ENCODE assay signal across 21 mouse cellular contexts in genomic region chr6:32971926-32972325, GRCm38 (mm10).
DNase-seq lines count a peak whose midpoint lies in the region; TF ChIP-seq lines count a peak whose summit lies in the region.
"Had no signal": no experiment of that assay in that cellular context is flagged by ENCODE, and none has a peak within 500 bp of the region (broad histone marks: within the 10 kb centered on the region; RNA-seq: fewer than 3 reads in every experiment).

No protein-coding gene starts in this region.

- no peak for TF ChIP-seq CTCF in MEL (IDR thresholded peaks at IDR 0.05 in 2 of 3, conservative IDR thresholded peaks at IDR 0.05 in 1 of 3; ENCODE audit: control insufficient read depth in 1 of 3, insufficient read depth in 1 of 3, low read depth in 2 of 3, low read length in 3 of 3, poor library complexity in 1 of 3, severe bottlenecking in 1 of 3)

- H3K36me3 ChIP-seq in MEL (ENCODE audit: control insufficient read depth in 1 of 2, insufficient read depth in 2 of 2, low read length in 2 of 2) (peaks cover 2 to 27% of the 10 kb centered on the region in 2 experiments; a peak in 3 of 4 replicates), myocyte (ENCODE audit: control insufficient read depth, insufficient read depth) (no peaks in the 10 kb centered on the region)
- H3K36me3 ChIP-seq in hindbrain, embryonic 10.5 days = peaks cover 4% of the 10 kb centered on the region; the same call in 1 of the 2 replicates

- H3ac ChIP-seq in myocyte (ENCODE audit: control insufficient read depth, insufficient read length) = no peak overlapping the region

- no peak overlapping the region for H3K4me2 ChIP-seq in myocyte (ENCODE audit: low read depth)

- H3K27me3 ChIP-seq in MEL (ENCODE audit: control insufficient read depth in 1 of 2, insufficient read depth in 2 of 2, low read length in 2 of 2) (no peaks in the 10 kb centered on the region), myocyte (ENCODE audit: control insufficient read depth, insufficient read depth, insufficient read length) (no peaks in the 10 kb centered on the region)
- H3K27me3 ChIP-seq in hindbrain, embryonic 10.5 days (ENCODE audit: insufficient read depth, poor library complexity, severe bottlenecking) = no peaks in the 10 kb centered on the region
- H3K27me3 ChIP-seq: CH12.LX, Patski had no signal

- peaks cover 12 to 17% of the 10 kb centered on the region in 2 experiments for H3K4me1 ChIP-seq in MEL (ENCODE audit: control insufficient read depth in 1 of 2, insufficient read depth in 2 of 2, low read length in 2 of 2)
- H3K4me1 ChIP-seq in hindbrain, embryonic 10.5 days (replicated peaks) = no peaks in the 10 kb centered on the region

- no peaks in the 10 kb centered on the region for H3K9me3 ChIP-seq in MEL (replicated peaks; ENCODE audit: insufficient read depth, low read length)
- H3K9me3 ChIP-seq in hindbrain, embryonic 10.5 days = no peaks in the 10 kb centered on the region
- H3K9me3 ChIP-seq: G1E had no signal

- no peak overlapping the region for H3K9ac ChIP-seq in MEL (ENCODE audit: control insufficient read depth, low read depth, low read length, poor library complexity, severe bottlenecking)

- DNase-seq in MEL (ENCODE audit: low read depth, low spot score) (peak; percentile 57), MEL-GATA-1-ER (ENCODE audit: extremely low read depth, low read depth) (peak; percentile 49)
- no peak for DNase-seq in hindbrain, embryonic 10.5 days (ENCODE audit: low spot score)
- no peak for DNase-seq in urinary bladder, postnatal 4 days (ENCODE audit: low spot score in 2 of 2)
- DNase-seq in heart, adult 8-10 months (ENCODE audit: low spot score) = no peak
- DNase-seq: adrenal gland, adult 2 months; adrenal gland, adult 8-10 months; adrenal gland, postnatal 10 days; adrenal gland, postnatal 14 days; adrenal gland, postnatal 25 days; adrenal gland, postnatal 36 days; B cell, adult 2 months; cerebellum, adult 11 months; cerebellum, adult 11-12 months; cerebellum, adult 18-20 months; cerebellum, adult 2 months; cerebellum, adult 8-10 months had no signal

- H3K27ac ChIP-seq in MEL (ENCODE audit: control insufficient read depth, low read depth, low read length) = no peak overlapping the region
- no peak overlapping the region for H3K27ac ChIP-seq in hindbrain, embryonic 10.5 days

- TF ChIP-seq RAD21 in MEL (IDR thresholded peaks at IDR 0.05; ENCODE audit: low read depth, low read length) = no peak

- H3K79me2 ChIP-seq in MEL (ENCODE audit: control insufficient read depth, insufficient read depth, low read length, poor library complexity) (peaks cover 7% of the 10 kb centered on the region), myocyte (ENCODE audit: control insufficient read depth, insufficient read depth) (peaks cover 32% of the 10 kb centered on the region)

- no peak overlapping the region for H3K4me3 ChIP-seq in MEL (ENCODE audit: control insufficient read depth in 1 of 2, insufficient read depth in 1 of 2, low read depth in 2 of 2, low read length in 2 of 2)
- no peak overlapping the region for H3K4me3 ChIP-seq in myocyte
- H3K4me3 ChIP-seq in hindbrain, embryonic 10.5 days = no peak overlapping the region

- TF ChIP-seq POLR2A in MEL (IDR thresholded peaks at IDR 0.05; ENCODE audit: control insufficient read depth in 1 of 2, insufficient read depth in 1 of 2, low read depth in 1 of 2, low read length in 2 of 2, poor library complexity in 1 of 2) (no peak), myocyte (IDR thresholded peaks at IDR 0.05; ENCODE audit: insufficient read length, low read depth) (no peak)

- TF ChIP-seq EP300 in MEL (IDR thresholded peaks at IDR 0.05; ENCODE audit: low read depth in 1 of 2, low read length in 2 of 2) = peak; percentile 42 to 55; a peak in 3 of 4 replicates

TF ChIP-seq in MEL, 35 proteins besides CTCF, POLR2A, EP300 and RAD21:
- no peak for TF ChIP-seq JUND (IDR thresholded peaks at IDR 0.05; ENCODE audit: low read depth, low read length)
- TF ChIP-seq HCFC1 (IDR thresholded peaks at IDR 0.05; ENCODE audit: low read depth, low read length) = no peak
- no peak for TF ChIP-seq BHLHE40 (IDR thresholded peaks at IDR 0.05; ENCODE audit: borderline replicate concordance, low read depth, low read length)
- no peak for TF ChIP-seq ZMIZ1 (IDR thresholded peaks at IDR 0.05; ENCODE audit: low read depth, low read length)
- TF ChIP-seq GATA1 (IDR thresholded peaks at IDR 0.05; ENCODE audit: low read depth, low read length) = peak; percentile 58
- TF ChIP-seq MAZ (IDR thresholded peaks at IDR 0.05; ENCODE audit: low read depth, low read length) = 0 out of 2 replicates have a peak, but pooled peaks have one; percentile 21
- TF ChIP-seq KAT2A (conservative IDR thresholded peaks at IDR 0.05; ENCODE audit: low read depth, low read length) = no peak
- no peak for TF ChIP-seq MXI1 (IDR thresholded peaks at IDR 0.05; ENCODE audit: low read depth, low read length)
- TF ChIP-seq MYB (IDR thresholded peaks at IDR 0.05; ENCODE audit: low read depth, low read length) = no peak
- TF ChIP-seq TCF12 (IDR thresholded peaks at IDR 0.05; ENCODE audit: low read depth, low read length) = peak; percentile 64
- TF ChIP-seq E2F4 (IDR thresholded peaks at IDR 0.05; ENCODE audit: borderline replicate concordance, low read depth, low read length) = no peak
- no peak for TF ChIP-seq CHD1 (IDR thresholded peaks at IDR 0.05; ENCODE audit: low read depth, low read length)
- peak; percentile 49; the same call in 1 of the 2 replicates for TF ChIP-seq SIN3A (IDR thresholded peaks at IDR 0.05; ENCODE audit: low read length)
- TF ChIP-seq SMC3 (IDR thresholded peaks at IDR 0.05; ENCODE audit: low read depth, low read length) = no peak
- no peak for TF ChIP-seq ZNF384 (IDR thresholded peaks at IDR 0.05; ENCODE audit: low read depth, low read length)
- peak; percentile 54; the same call in 1 of the 2 replicates for TF ChIP-seq ETS1 (IDR thresholded peaks at IDR 0.05; ENCODE audit: low read depth, low read length)
- no peak for TF ChIP-seq NRF1 (IDR thresholded peaks at IDR 0.05; ENCODE audit: insufficient read depth, low read depth, low read length, poor library complexity, severe bottlenecking)
- peak; percentile 38 for TF ChIP-seq TAL1 (IDR thresholded peaks at IDR 0.05; ENCODE audit: low read length)
- no peak for TF ChIP-seq ZC3H11A (IDR thresholded peaks at IDR 0.05; ENCODE audit: low read depth, low read length)
- 0 out of 2 replicates have a peak, but pooled peaks have one; percentile 35 for TF ChIP-seq RCOR1 (IDR thresholded peaks at IDR 0.05; ENCODE audit: low read depth, low read length)

TF ChIP-seq in myocyte, 11 proteins besides CTCF, POLR2A, EP300 and RAD21:
- TF ChIP-seq POLR2AphosphoS2 (IDR thresholded peaks at IDR 0.05; ENCODE audit: insufficient read length, low read depth) = no peak
- TF ChIP-seq MYOD1 (IDR thresholded peaks at IDR 0.05; ENCODE audit: control insufficient read depth in 1 of 3, insufficient read length in 2 of 3, low read depth in 2 of 3) = peak in 2 of 3 experiments; percentile 17 to 19

Comparison
In these comparisons a context has a peak if more than half of its experiments do, and no peak if none do; other contexts are left out.
1. DNase-seq: peak in MEL (single experiment) and MEL-GATA-1-ER (single experiment); none in hindbrain, embryonic 10.5 days (single experiment), urinary bladder, postnatal 4 days (0 of 2) and heart, adult 8-10 months (single experiment).